Mouse (Mus musculus) myocyte (in vitro differentiated cells): ENCODE data around the gene Dnajc13. TPM values are rescaled to one million over a fixed set of nuclear protein-coding genes. Genes with fewer than 3 reads are reported as not detected.

Experiments
- H3K27me3 ChIP-seq: one replicate; pipeline ENCODE4 v1.6.1; 2011; ENCODE audit not compliant: control insufficient read depth, insufficient read depth, insufficient read length
- H3K36me3 ChIP-seq: one replicate; pipeline ENCODE4 v1.6.1; 2011; ENCODE audit not compliant: control insufficient read depth, insufficient read depth
- H3K4me2 ChIP-seq: one replicate; pipeline ENCODE4 v1.6.1; 2011; ENCODE audit warnings: low read depth, control low read depth
- H3K4me3 ChIP-seq: one replicate; pipeline ENCODE4 v1.5.1; 2011; ENCODE audit warnings: mild to moderate bottlenecking, control low read depth, moderate library complexity
- H3K79me2 ChIP-seq: one replicate; pipeline ENCODE4 v1.6.1; 2011; ENCODE audit not compliant: control insufficient read depth, insufficient read depth
- H3ac ChIP-seq: one replicate; pipeline ENCODE4 v1.6.1; 2011; ENCODE audit not compliant: control insufficient read depth, insufficient read length
- CEBPB ChIP-seq: IDR thresholded peaks from 2 replicates; pipeline ENCODE4 v1.6.1; 2011; ENCODE audit warnings: mild to moderate bottlenecking, moderate library complexity; ENCODE audit not compliant: poor library complexity, insufficient read depth, severe bottlenecking
- E2F4 ChIP-seq: IDR thresholded peaks from one replicate; pipeline ENCODE4 v1.6.1; 2011; ENCODE audit warnings: mild to moderate bottlenecking, control low read depth, moderate library complexity; ENCODE audit not compliant: insufficient read depth
- MAX ChIP-seq: IDR thresholded peaks from one replicate; pipeline ENCODE4 v1.6.1; 2011; ENCODE audit warnings: low read depth, mild to moderate bottlenecking, control low read depth
- MYOD1 ChIP-seq, 3 experiments: IDR thresholded peaks; one replicate each; pipeline ENCODE4 v1.6.1; 2011; ENCODE audit warnings: control low read depth in 2 of 3, low read depth in 2 of 3, mild to moderate bottlenecking in 2 of 3, moderate library complexity in 1 of 3; ENCODE audit not compliant: insufficient read length in 2 of 3, control insufficient read depth in 1 of 3
- MYOG ChIP-seq, 3 experiments: IDR thresholded peaks; one replicate each; pipeline ENCODE4 v1.6.1; 2011; ENCODE audit warnings: control low read depth in 2 of 3, low read depth in 2 of 3, mild to moderate bottlenecking in 2 of 3; ENCODE audit not compliant: insufficient read length in 2 of 3, control insufficient read depth in 1 of 3, insufficient read depth in 1 of 3
- POLR2A ChIP-seq: IDR thresholded peaks from one replicate; pipeline ENCODE4 v1.6.1; 2011; ENCODE audit warnings: low read depth, mild to moderate bottlenecking, control low read depth, moderate library complexity; ENCODE audit not compliant: insufficient read length
- POLR2AphosphoS2 ChIP-seq: IDR thresholded peaks from one replicate; pipeline ENCODE4 v1.6.1; 2011; ENCODE audit warnings: low read depth, control low read depth; ENCODE audit not compliant: insufficient read length
- REST ChIP-seq: IDR thresholded peaks from one replicate; pipeline ENCODE4 v1.6.1; 2011; ENCODE audit warnings: mild to moderate bottlenecking, control low read depth, moderate library complexity; ENCODE audit not compliant: insufficient read depth, insufficient read length
- SRF ChIP-seq: IDR thresholded peaks from one replicate; pipeline ENCODE4 v1.6.1; 2011; ENCODE audit warnings: low read depth; ENCODE audit not compliant: control insufficient read depth, insufficient read length
- TCF12 ChIP-seq: IDR thresholded peaks from one replicate; pipeline ENCODE4 v1.6.1; 2011; ENCODE audit warnings: mild to moderate bottlenecking, control low read depth; ENCODE audit not compliant: poor library complexity, insufficient read depth, severe bottlenecking
- TCF3 ChIP-seq: IDR thresholded peaks from one replicate; pipeline ENCODE4 v1.6.1; 2011; ENCODE audit warnings: low read depth, control low read depth; ENCODE audit not compliant: insufficient read length
- USF1 ChIP-seq: IDR thresholded peaks from one replicate; pipeline ENCODE4 v1.6.1; 2011; ENCODE audit warnings: low read depth, mild to moderate bottlenecking, control low read depth, moderate library complexity
- polyA plus RNA-seq: library from polyadenylated mRNA; unstranded; fragments of >200 nt; fragmentation: generic; extraction: Trizol; gene quantifications from one replicate; pipeline ENCODE4 v1.2.1, GENCODE M21; 2012; ENCODE audit warnings: missing spikeins

Gene Dnajc13
- polyA plus RNA-seq, 1 experiment: 14.1 TPM

DNA sequence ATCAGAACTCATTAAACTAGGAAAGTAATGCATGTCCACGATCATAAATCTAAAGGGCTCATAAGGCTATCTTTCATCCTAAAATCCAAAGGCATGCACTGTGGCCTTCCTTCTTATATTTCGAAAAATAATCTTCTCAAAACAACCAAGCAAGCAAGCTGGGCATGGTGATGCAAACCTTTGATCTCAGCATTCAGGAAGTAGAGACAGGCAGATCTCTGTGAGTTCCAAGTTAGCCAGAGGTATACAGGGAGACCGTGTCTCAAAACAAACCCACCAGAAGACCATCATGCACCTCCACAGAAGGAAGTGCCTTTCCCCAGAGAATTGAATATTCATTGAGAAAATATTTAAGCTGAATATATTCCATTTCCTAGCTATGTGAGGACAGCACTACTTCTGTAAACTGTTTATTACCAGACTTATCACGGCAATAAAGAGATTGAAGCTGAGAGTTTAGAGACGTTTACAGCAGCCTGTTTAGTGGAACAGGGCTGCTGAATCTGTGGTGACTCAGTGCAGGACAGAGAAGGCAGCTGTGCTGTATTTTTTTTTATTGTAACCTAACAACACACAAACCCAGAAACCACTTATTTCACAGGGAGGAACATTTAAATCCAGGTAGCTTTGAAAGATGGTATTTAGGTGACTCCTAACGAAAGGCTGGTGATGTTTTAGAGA, 15.3 kb downstream of the Dnajc13 start:
- no peak overlapping the region for H3K4me2 ChIP-seq
- H3ac ChIP-seq: no peak overlapping the region
- H3K4me3 ChIP-seq: no peak overlapping the region
- H3K27me3 ChIP-seq: no peaks in the 10 kb centered on the region
- H3K36me3 ChIP-seq: peaks cover 8% of the 10 kb centered on the region
- no peak for TF ChIP-seq REST
- TF ChIP-seq POLR2A: no peak
- no peak for TF ChIP-seq SRF
- TF ChIP-seq USF1: no peak
- TF ChIP-seq E2F4: no peak
- TF ChIP-seq TCF3: no peak
- peaks cover 90% of the 10 kb centered on the region for H3K79me2 ChIP-seq

DNA sequence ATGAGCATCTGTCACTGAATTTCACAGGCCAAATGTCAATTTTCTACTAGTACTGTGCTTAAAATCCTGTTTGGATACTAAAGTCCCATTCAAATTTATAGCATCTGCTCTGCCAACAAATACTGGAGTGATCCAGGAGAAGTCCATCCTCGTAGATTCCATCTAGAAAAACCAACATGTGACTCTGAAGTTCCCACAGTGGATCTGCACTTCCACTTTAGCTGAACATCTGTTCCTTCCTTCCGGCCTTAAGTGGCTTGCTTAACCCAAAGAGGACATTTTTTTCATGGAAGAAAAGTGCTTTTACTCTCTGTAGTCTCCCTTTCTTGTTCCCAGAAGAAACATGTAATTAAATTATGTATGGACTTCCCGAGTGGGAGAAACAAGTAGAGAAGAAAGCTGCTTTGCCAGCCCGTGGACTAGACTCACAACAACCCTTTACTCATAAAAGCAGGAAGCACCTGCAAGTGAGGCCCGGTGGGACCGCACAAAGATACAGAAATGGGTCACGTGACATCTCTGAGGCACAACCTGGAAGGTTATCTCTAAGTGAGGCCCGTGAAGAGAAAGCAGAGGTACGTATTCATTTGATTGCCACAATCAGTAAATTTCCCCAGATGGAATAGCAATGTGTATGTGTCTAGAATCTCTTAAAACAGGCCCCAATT, 18.8 kb downstream of the Dnajc13 start:
- TF ChIP-seq E2F4 (no peak), USF1 (no peak), REST (no peak), POLR2A (no peak), TCF3 (no peak), TCF12 (no peak), MYOD1 (IDR thresholded peaks at IDR 0.05; ENCODE audit: control insufficient read depth in 1 of 3, insufficient read length in 2 of 3, low read depth in 2 of 3) (no peak), SRF (no peak), MAX (no peak), MYOG (IDR thresholded peaks at IDR 0.05; ENCODE audit: control insufficient read depth in 1 of 3, insufficient read depth in 1 of 3, insufficient read length in 2 of 3, low read depth in 2 of 3) (no peak), CEBPB (no peak), POLR2AphosphoS2 (no peak)
- Histone ChIP-seq H3K4me3 (no peak overlapping the region), H3K27me3 (no peaks in the 10 kb centered on the region), H3K4me2 (no peak overlapping the region), H3K36me3 (peaks cover 13% of the 10 kb centered on the region), H3ac (no peak overlapping the region), H3K79me2 (peaks cover 80% of the 10 kb centered on the region)

DNA sequence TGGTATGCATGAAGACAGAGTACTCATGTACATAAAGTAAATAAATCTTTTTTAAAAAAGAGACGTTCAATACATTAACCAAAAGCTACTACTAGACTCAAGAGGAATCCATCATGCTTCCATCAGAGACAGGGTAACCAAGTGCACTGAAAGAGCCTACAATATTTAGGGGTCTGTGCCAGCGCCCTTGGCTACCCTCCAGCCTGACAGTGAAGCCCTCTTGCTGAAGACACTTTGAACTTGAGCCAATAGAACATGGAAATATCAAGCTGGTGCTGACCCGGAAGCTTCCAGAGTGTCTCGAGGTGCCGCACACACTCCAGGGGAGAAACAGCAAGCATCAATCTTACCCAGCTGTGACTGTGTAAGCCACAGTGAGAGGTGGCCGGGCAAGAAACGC, 22.6 kb downstream of the Dnajc13 start:
- Histone ChIP-seq H3K4me2 (no peak overlapping the region), H3K36me3 (peaks cover 25% of the 10 kb centered on the region), H3K27me3 (no peaks in the 10 kb centered on the region), H3ac (no peak overlapping the region), H3K79me2 (peaks cover 42% of the 10 kb centered on the region), H3K4me3 (no peak overlapping the region)
- TF ChIP-seq POLR2AphosphoS2: no peak

DNA sequence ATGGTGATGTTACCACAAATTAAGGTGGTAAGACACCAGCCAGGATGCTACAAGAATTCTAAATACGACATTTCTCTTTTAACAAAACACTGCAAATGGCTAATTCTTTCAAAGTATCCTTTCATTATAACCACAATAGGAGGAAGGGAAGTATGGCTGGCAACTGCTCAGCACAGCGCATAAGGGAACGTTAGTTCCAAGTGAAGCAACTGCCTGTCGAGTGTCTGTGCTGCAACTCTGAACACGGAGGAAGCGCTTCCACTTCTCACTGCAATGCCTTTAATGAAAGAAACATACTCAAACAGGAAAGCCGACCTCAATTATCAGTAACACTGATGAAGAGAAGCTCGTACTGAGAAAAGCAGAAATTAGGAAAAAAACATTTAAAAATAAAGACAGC, 23.7 kb downstream of the Dnajc13 start:
- Histone ChIP-seq H3ac (no peak overlapping the region), H3K27me3 (no peaks in the 10 kb centered on the region), H3K36me3 (peaks cover 25% of the 10 kb centered on the region), H3K4me2 (no peak overlapping the region), H3K4me3 (no peak overlapping the region), H3K79me2 (peaks cover 34% of the 10 kb centered on the region)
- TF ChIP-seq POLR2AphosphoS2 (no peak), MAX (no peak), USF1 (no peak), E2F4 (no peak), MYOG (IDR thresholded peaks at IDR 0.05; ENCODE audit: control insufficient read depth in 1 of 3, insufficient read depth in 1 of 3, insufficient read length in 2 of 3, low read depth in 2 of 3) (no peak), CEBPB (no peak), POLR2A (no peak), MYOD1 (IDR thresholded peaks at IDR 0.05; ENCODE audit: control insufficient read depth in 1 of 3, insufficient read length in 2 of 3, low read depth in 2 of 3) (no peak), SRF (no peak), TCF3 (no peak), REST (no peak), TCF12 (no peak)

DNA sequence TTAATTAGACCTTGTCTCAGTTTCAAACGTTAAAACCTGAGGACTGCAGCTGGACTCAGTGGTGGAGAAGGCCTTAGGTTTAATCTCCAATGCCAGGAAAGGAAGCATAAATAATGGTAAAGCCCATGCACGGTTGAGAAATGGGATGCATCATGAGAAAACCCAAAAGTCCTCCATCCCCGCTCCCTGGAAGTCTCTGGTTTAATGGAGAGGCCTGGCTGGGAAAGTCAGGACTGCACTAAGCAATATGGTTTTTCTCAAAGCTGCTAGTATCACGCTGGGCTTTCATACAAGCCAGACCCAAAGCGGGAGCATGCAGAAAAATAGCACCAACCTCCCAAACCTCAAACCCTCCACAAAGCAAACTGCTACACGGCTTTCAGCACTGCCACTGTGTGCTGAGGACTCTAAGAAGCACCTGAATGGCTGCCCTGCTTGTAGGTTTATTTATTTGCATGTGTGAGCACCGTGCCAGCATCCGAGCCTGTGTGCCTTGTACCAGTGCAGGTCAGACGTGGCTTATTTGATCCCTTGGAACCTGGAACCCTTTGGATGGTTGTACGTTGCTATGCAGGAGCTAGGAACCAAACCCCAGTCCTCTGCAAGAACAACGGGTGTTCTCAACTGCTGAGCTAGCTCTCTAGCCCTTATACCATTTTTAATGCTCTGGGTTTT, 26.3 kb downstream of the Dnajc13 start:
- TF ChIP-seq MAX (no peak), TCF12 (no peak), MYOD1 (IDR thresholded peaks at IDR 0.05; ENCODE audit: control insufficient read depth in 1 of 3, insufficient read length in 2 of 3, low read depth in 2 of 3) (no peak), USF1 (no peak), CEBPB (no peak), POLR2AphosphoS2 (no peak), POLR2A (no peak), TCF3 (no peak)

More for the DNA sequence above, 26.3 kb downstream of the Dnajc13 start:
- Histone ChIP-seq H3K4me3 (no peak overlapping the region), H3ac (no peak overlapping the region), H3K4me2 (no peak overlapping the region), H3K79me2 (peaks cover 17% of the 10 kb centered on the region), H3K27me3 (no peaks in the 10 kb centered on the region), H3K36me3 (peaks cover 20% of the 10 kb centered on the region)
